Mouse (Mus musculus) thymus, postnatal 14 days (tissue): ENCODE measurements at regions not wholly inside any gene's neighbourhood (a gene's known extent, or its start where the extent isn't known, plus 50 kb on each side); places are given as distances from the start of the nearest gene placed in this dataset.

Experiments
- DNase-seq: peaks from one replicate; pipeline ENCODE4 v3.0.0; 2021

DNA sequence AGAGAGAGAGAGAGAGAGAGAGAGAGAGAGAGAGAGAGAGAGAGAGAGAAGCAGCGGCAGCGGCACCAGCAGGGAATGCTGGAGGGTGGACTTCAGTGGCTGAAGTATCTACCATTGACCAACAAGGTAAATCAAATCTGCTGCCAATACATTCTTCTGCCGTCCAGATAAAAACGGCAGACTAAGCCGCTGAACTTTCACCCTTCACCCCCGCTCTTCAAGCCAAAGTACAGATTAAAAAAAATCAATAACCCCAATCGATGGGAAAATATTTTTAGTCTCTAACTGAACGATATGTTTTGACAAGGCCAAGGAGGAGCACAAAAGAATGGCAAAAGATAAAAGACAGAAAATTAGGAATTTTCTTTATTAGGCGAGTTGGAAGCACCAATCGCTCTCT, 205.3 kb upstream of the Onecut1 start:
- DNase-seq, result no peak

DNA sequence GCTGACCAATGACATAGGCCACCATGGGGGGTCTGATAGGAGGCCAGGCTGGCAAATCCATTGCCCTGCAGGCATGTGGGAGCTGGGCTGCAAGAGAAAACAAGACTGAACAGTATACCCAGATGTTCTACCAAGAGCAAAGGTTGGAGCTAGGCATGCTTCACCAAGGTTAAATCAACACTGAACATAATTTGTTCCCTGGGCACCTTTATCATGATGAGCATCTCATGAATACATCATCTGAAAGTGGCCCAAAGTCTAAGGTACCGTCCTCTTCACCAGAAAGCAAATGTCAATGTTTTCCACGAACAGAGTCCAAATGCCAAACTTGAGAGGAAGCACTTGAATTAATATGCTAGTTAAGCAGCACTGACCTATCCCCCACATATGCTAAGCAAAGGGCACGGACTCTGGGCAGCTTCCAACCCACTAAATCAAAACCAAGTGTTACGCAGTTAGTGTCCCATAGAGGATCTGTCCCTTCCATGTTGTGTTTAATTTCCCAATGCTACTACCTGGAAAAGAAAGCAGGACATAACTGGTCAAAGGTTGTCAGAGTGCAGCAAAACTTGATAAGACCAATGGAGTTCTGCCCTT, 190.3 kb upstream of the Onecut1 start:
- DNase-seq, result no peak

DNA sequence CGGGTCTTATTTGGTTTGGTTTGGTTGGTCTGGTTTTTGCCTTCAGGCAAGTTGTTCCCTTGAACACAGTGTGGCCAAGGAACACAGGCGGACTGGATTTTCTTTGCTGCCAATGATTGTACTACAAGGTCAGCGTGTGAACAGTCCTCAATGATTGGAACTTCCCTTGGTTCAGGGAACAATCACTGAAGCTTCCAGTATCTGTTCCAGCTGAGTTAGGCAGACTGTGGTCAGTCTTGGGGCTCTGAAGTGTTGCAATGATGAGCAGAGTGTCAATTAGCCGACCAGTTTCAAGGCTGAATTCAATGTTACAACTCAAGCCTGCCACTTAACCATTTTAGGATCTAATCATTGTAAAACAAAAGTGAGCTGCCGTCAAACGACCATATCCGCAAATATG, 189.5 kb upstream of the Onecut1 start:
- DNase-seq, result no peak

DNA sequence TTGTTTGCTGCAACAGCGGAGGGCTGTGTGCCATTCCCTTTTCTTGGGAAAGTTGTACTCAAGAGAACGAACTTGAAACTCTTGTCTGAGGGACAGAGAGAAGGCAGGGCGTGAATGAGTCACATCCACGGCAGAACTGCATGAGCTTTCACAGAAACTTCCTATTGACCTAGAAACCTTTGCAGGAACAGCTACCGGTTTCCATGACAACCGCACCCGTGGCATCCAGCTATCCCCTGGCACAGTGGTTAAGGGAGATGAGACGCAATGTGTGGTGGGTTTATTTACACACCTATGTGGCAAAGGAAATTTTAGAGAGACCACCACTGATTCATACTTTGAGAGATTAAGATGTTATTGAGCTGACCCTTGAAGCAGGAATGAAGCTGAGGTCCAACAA, 163.5 kb upstream of the Onecut1 start:
- no peak for DNase-seq

DNA sequence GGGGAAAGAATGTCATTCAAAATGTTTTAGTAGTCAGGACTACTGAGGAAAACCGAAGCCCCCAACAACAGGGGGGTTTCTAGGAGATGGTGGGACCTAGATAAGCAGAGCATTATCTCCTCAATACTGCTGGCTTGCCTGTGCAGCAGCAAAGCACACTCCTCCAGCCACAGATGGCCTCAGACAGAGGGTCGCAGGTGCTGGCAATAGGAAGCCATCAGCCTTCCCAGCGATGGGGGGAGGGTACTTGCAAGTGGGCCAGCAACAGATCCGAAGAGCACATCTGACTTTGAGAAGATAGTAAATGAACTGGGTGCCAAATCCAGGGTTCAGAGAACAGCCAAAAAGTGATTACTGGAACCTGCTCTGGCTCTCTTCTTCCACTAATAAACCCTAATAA, 156.0 kb upstream of the Onecut1 start:
- DNase-seq, result no peak

DNA sequence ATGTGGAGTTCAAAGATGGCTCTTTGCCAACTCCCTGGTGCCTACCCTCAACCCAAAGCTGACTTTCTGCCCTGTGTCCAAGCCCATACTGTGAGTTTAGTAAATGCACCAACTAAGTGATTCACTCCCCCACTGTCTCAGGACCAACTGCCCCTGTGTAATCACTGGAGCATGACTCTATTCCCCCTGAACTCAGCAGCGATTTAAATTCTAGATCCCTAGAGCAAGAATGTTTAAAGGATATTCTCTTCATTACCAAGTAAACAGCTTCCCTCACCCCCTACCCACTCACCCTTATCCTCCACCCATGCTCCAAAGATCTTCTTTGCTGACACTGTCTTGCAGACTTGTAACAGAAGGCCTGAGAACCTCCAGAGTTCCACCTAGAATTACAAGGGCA, 154.1 kb upstream of the Onecut1 start:
- no peak for DNase-seq

DNA sequence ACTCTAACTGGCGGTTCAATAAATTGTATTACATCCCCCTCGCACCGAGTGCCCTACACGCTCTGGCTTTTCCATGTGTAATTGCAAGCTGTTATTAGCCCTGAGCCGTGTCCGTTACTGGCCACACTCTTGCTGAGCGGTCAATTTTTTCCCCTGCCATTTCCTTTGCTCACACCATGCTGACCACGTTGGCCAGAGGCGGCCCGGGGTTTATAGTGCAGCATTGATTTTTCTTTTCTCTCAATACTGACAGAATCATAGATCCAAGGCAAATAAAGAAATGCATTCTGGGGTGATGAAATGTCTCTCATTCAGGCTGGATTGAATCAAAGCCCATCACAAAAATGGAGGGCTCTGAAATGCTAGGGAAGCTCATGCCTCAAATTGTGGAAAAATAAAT, 150.0 kb upstream of the Onecut1 start:
- DNase-seq, result no peak

DNA sequence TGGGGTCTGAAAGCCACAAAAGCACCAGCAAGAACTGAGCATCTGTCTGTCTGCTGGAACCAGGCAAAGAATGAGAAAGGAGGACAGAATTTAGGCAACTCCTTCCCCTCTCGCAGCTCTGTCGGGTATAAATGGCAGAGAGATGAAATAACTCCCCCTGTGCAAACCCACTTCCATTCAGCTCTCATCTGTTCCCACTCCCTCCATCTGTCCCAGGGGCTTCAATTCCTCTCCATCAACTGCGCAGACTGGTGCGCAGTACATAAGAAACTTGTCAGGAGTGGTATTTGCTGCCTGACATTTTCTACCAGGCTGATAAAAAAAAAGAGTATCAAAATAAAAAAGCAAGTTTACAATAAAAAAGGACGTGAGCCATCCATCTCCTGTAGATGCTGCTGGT, 129.3 kb upstream of the Onecut1 start:
- DNase-seq, result no peak

DNA sequence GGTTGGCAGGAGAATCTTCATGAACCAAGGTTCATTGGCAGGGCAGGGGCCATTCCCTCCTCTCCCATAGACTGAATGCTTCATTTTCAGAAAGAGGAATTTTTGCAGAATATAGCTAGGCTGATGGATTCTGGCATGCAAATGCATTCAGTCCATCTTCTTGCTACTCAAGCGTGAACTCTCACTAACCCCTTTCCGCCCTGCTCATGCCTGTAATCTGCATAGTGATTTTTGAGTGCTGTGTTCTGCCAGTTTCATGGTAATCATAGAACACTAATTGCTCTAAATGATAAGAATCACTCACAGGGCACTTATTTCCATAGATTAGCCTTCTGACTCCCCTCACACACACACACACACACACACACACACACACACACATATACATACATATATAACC, 119.8 kb upstream of the Onecut1 start:
- DNase-seq, result no peak

DNA sequence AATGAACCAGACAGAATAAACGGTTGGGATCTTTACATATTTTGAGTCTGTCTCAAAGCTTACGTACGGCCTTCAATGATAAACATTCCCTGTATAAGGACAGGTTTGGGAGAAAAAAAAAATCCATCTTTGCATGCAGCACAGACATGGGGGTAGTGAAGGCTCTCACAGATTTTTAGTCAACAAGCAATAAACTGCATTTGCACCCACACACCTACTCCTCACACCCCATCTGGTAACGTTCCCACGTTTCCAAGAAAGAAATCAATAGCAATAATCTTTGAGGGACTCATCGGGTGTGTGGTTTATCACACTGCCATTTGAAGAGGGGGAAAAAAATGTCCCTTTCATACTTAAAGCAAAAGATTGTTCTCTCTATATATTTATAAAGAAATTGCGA, 113.8 kb upstream of the Onecut1 start:
- no peak for DNase-seq

DNA sequence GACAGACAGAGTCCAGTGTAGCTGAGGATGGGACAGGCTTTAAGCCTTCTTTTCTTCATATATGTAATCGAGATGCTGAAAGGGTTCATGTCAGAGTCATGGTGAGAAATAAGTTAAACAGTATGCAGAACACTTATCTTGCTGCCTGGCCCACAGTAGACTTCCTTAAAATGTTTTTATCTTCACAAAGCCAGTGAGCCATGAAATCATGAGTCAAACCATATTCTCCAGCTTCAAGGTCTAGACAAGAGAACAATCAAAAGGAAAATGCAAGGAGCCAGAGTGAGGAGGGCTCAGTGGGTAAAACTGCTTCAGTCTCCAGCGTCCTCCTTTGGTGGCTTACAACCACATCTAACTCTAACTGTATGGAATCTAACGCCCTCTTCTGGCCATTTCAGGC, 103.7 kb upstream of the Onecut1 start:
- no peak for DNase-seq

DNA sequence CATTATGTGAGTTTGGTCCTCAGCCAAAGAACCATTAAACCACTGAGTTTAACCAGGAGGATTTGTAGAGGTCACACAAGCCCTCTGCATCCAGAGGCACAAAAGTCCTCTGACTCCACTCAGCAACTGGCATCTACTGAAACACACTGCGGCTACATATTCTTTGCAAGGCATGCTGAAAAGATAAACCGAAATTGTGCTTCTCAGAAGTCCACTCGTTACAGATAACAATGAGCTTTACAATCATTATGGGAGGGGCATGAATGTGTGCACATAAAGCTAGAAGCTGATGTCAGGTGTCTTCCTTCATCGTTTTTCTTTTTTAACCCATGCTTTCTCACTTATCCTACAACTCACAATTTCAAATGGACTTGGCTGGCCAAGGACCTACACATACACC, 102.8 kb upstream of the Onecut1 start:
- DNase-seq, result no peak

DNA sequence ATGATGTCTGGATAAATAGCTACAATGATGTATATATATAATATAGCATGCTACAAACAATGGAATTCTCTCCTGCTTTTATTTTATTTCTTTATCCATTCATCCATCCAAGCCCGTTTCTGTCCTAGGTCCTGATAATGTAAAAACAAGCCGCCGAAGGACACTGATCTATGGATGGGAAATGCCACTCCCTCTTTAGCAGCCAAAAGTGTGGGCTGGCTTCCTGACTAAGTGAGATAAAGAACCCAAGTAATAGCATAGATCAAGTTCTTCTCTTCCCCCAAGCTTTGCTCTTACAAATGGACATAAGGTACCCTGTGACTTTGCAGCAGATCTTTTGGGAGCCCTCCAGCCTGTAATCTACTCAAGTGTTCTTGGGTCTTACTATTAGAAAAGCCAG, 81.3 kb upstream of the Onecut1 start:
- DNase-seq, result no peak

DNA sequence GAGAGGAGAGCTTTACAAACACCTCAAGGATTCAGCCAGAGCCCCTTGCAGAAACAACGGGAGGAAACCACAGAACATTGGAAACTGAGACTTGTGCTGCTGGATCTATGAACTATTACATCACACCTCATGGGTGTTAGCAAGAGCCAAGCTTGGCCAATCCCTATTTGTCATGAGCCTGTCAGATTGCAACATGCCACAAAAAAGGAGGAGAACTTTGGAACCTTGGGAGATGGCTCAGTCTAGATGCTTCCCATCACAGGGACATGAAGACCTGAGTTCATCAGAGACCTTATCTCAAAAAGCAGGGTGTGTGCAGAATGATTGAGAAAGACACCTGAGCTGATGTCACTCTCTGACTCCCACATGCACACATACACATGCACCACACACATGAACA, 68.3 kb upstream of the Onecut1 start:
- no peak for DNase-seq

DNA sequence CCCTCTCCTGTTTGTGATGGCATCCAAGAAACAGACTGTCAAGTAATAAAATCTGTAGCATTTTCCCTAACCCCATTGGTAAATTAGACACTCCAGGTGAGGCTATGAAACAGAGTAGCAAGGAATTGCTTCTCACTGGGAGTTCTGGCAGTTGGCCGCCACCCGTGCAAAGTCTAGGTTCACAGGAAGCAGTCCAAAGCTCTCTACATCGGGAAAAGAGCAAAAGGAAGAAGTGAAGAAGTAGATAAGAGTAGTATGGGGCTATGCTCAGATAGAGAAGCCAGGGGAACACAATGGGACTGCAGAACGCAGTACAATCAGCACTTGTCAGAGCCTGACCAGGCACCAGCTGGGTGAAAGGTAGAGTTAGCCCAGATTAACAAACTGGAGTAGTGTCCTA, 65.7 kb upstream of the Onecut1 start:
- no peak for DNase-seq

DNA sequence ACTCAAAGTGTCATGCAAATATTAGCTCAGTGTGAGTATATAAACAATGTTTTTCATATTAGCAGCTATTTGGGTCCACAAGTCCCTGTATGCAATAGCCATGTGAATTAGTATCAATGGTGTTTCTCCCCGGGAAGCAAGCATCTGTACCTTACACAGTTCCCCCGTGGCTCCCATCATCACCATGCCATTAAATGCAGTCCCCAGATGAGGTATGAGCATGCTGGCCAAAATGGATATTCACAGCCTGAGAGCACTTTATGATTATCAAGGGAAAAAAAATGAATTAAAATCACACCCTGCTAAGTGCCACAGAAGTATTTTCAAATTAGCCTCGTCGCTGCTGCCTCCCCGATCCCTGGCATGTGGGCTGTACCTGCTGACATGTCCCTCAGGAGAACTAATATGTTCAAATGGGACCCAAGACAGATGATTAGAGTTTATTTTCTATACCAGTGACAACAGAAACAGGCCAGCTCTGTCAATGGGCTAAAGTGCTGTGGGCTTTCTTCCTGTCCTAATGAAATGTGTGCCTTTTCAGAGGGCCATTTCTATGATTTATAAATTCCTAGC, 64.4 kb upstream of the Onecut1 start:
- no peak for DNase-seq

DNA sequence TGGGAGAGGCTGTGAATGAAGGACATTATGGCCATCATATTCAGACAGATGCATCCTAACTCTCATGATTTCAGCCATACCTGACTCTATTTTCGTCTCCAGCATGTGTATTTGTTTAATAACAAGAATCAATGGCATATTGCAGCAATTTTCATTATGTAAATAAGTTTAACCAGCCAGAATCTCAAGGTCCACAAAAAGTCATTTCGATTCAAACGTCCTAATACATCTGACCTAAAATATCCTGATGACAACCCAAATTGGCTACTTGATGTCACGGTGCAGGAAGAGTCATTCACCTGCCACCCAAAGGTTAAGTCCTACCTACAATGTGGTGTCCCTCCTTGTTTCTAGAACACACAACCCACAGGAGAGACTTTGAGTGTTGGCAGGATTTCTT, 60.6 kb upstream of the Onecut1 start:
- no peak for DNase-seq

DNA sequence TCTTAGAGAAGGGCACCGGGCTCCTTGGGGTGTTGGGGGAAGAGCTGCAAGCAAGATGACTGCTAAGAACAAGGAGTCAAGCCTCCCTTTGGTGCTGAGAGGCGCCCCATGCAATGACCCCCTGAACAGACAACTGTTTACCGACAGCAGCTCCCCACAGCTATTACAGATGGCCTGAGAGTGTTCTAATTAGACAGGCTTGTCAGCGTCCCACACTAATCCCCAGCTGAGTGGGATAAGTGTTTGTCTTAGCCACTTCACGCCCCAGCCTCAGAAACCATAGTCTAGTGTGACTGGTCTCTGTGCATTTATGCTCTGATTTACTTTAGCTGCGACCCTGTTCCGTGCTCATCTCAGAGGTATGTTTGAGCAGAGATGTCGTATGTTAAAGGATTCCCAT, 50.3 kb upstream of the Onecut1 start:
- DNase-seq, result no peak
